Comparison of ENCODE assay signal across 22 mouse cellular contexts in genomic region chr1:38390235-38390885, GRCm38 (mm10).
DNase-seq lines count a peak whose midpoint lies in the region; ATAC-seq and TF ChIP-seq lines count a peak whose summit lies in the region.
"Had no signal": no experiment of that assay in that cellular context is flagged by ENCODE, and none has a peak within 500 bp of the region (broad histone marks: within the 10 kb centered on the region; RNA-seq: fewer than 3 reads in every experiment).

No protein-coding gene starts in this region.

- H3K4me2 ChIP-seq in liver, embryonic 11.5 days: no peak overlapping the region
- H3K4me2 ChIP-seq in hindbrain, embryonic 14.5 days (replicated peaks): no peak overlapping the region
- no peak overlapping the region for H3K4me2 ChIP-seq in midbrain, embryonic 16.5 days (ENCODE audit: low read length)
- H3K4me2 ChIP-seq: limb, embryonic 12.5 days; liver, embryonic 13.5 days; neural tube, embryonic 12.5 days had no signal

- H3K4me3 ChIP-seq in liver, adult 2 months (ENCODE audit: insufficient read depth, low read depth, low read length): no peak overlapping the region
- no peak overlapping the region for H3K4me3 ChIP-seq in liver, embryonic 11.5 days (ENCODE audit: low read depth, low read length)
- no peak overlapping the region for H3K4me3 ChIP-seq in hindbrain, embryonic 14.5 days (replicated peaks; ENCODE audit: low read length)
- no peak overlapping the region for H3K4me3 ChIP-seq in midbrain, embryonic 16.5 days (ENCODE audit: low read depth, low read length)
- H3K4me3 ChIP-seq: heart, embryonic 10.5 days; limb, embryonic 12.5 days; liver, embryonic 13.5 days; neural tube, embryonic 12.5 days had no signal

- no peaks in the 10 kb centered on the region for H3K79me2 ChIP-seq in liver, adult 2 months (ENCODE audit: control insufficient read depth, insufficient read depth, low read length)

- peak; percentile 8 for DNase-seq in liver, adult 2 months (ENCODE audit: extremely low read depth, low read depth, low spot score)
- no peak for DNase-seq in liver, embryonic 11.5 days (ENCODE audit: low spot score)
- peak; percentile 55 for DNase-seq in retina, postnatal 1 day
- no peak for DNase-seq in retina, embryonic 14.5 days (ENCODE audit: low spot score)
- DNase-seq in hindbrain, embryonic 14.5 days (ENCODE audit: low spot score): no peak
- no peak for DNase-seq in lung, postnatal 36 days
- DNase-seq: adrenal gland, adult 8-10 months; cerebellum, adult 18-20 months; kidney, adult 9 months; layer of hippocampus, postnatal 36 days; liver, embryonic 13.5 days; lung, adult 2 months; lung, postnatal 14 days; right cerebral cortex, postnatal 14 days; thymus, postnatal 14 days had no signal

- H3K4me1 ChIP-seq in liver, adult 2 months (ENCODE audit: control insufficient read depth, insufficient read depth, low read length): no peaks in the 10 kb centered on the region
- H3K4me1 ChIP-seq in liver, embryonic 11.5 days (replicated peaks; ENCODE audit: control insufficient read depth, insufficient read depth, low read length): no peaks in the 10 kb centered on the region
- peaks cover 44% of the 10 kb centered on the region for H3K4me1 ChIP-seq in hindbrain, embryonic 14.5 days (replicated peaks; ENCODE audit: control insufficient read depth, insufficient read depth, low read length)
- peaks cover 25% of the 10 kb centered on the region for H3K4me1 ChIP-seq in midbrain, embryonic 16.5 days (ENCODE audit: control insufficient read depth, insufficient read depth, low read length)
- H3K4me1 ChIP-seq: liver, embryonic 13.5 days had no signal

- no peaks in the 10 kb centered on the region for H3K36me3 ChIP-seq in liver, adult 2 months (ENCODE audit: control insufficient read depth, insufficient read depth, low read length)
- no peaks in the 10 kb centered on the region for H3K36me3 ChIP-seq in liver, embryonic 11.5 days (ENCODE audit: control insufficient read depth, insufficient read depth, low read length)
- H3K36me3 ChIP-seq in hindbrain, embryonic 14.5 days (replicated peaks; ENCODE audit: control insufficient read depth, insufficient read depth): no peaks in the 10 kb centered on the region
- H3K36me3 ChIP-seq in midbrain, embryonic 16.5 days (ENCODE audit: control insufficient read depth, insufficient read depth, low read length): no peaks in the 10 kb centered on the region
- H3K36me3 ChIP-seq: heart, embryonic 10.5 days; limb, embryonic 12.5 days; liver, embryonic 13.5 days; neural tube, embryonic 12.5 days had no signal

- no peak for ATAC-seq in liver, embryonic 11.5 days (replicated peaks; ENCODE audit: low FRiP score)
- no peak for ATAC-seq in hindbrain, embryonic 14.5 days (ENCODE audit: low FRiP score)
- no peak for ATAC-seq in midbrain, embryonic 16.5 days
- no peak for ATAC-seq in frontal cortex, adult (ENCODE audit: low TSS enrichment)
- ATAC-seq: activated CD4-positive, CD25-positive, alpha-beta regulatory T cell, adult 4 months; intestine, embryonic 16.5 days had no signal

- WGBS in liver, adult 2 months: 90% methylated on average over 17 of the region's 17 CpGs
- WGBS in liver, embryonic 11.5 days: 83% methylated on average over 17 of the region's 17 CpGs
- WGBS in hindbrain, embryonic 14.5 days: 45% methylated on average over 17 of the region's 17 CpGs
- WGBS in midbrain, embryonic 16.5 days: 36% methylated on average over 17 of the region's 17 CpGs

- no peak for TF ChIP-seq POLR2A in liver, adult 2 months (IDR thresholded peaks at IDR 0.05; ENCODE audit: extremely low read depth, insufficient read depth, low read length)

- no peaks in the 10 kb centered on the region for H3K27me3 ChIP-seq in liver, adult 2 months (ENCODE audit: control insufficient read depth, insufficient read depth, low read length)
- H3K27me3 ChIP-seq in liver, embryonic 11.5 days (replicated peaks; ENCODE audit: control insufficient read depth, insufficient read depth, low read length): no peaks in the 10 kb centered on the region
- H3K27me3 ChIP-seq in hindbrain, embryonic 14.5 days (ENCODE audit: control insufficient read depth, insufficient read depth, low read length): no peaks in the 10 kb centered on the region
- no peaks in the 10 kb centered on the region for H3K27me3 ChIP-seq in midbrain, embryonic 16.5 days (ENCODE audit: control insufficient read depth, insufficient read depth, low read depth, low read length)
- H3K27me3 ChIP-seq: limb, embryonic 12.5 days; liver, embryonic 13.5 days; neural tube, embryonic 12.5 days had no signal

- TF ChIP-seq CTCF in liver, adult 2 months (IDR thresholded peaks at IDR 0.05; ENCODE audit: low read depth, low read length): no peak

- H3K27ac ChIP-seq in liver, adult 2 months (replicated peaks; ENCODE audit: insufficient read depth, low read depth, low read length): no peak overlapping the region
- H3K27ac ChIP-seq in liver, embryonic 11.5 days (ENCODE audit: low read depth, low read length): no peak overlapping the region
- peak overlapping the region; percentile 52 for H3K27ac ChIP-seq in hindbrain, embryonic 14.5 days
- no peak overlapping the region for H3K27ac ChIP-seq in midbrain, embryonic 16.5 days (ENCODE audit: low read length)
- H3K27ac ChIP-seq: heart, embryonic 10.5 days; limb, embryonic 12.5 days; liver, embryonic 13.5 days; neural tube, embryonic 12.5 days had no signal

- no peaks in the 10 kb centered on the region for H3K9me3 ChIP-seq in liver, embryonic 11.5 days (ENCODE audit: control insufficient read depth, low read length)
- H3K9me3 ChIP-seq in hindbrain, embryonic 14.5 days (ENCODE audit: control insufficient read depth, low read length): no peaks in the 10 kb centered on the region
- no peaks in the 10 kb centered on the region for H3K9me3 ChIP-seq in midbrain, embryonic 16.5 days (replicated peaks; ENCODE audit: control insufficient read depth, low read length, poor library complexity, severe bottlenecking)
- H3K9me3 ChIP-seq: heart, embryonic 10.5 days; limb, embryonic 12.5 days; liver, embryonic 13.5 days; neural tube, embryonic 12.5 days had no signal

- H3K9ac ChIP-seq in liver, adult 2 months (ENCODE audit: low read depth, low read length): no peak overlapping the region
- H3K9ac ChIP-seq in liver, embryonic 11.5 days (ENCODE audit: low read depth, low read length): no peak overlapping the region
- no peak overlapping the region for H3K9ac ChIP-seq in hindbrain, embryonic 14.5 days
- peak overlapping the region; percentile 15; the same call in 1 of the 2 replicates for H3K9ac ChIP-seq in midbrain, embryonic 16.5 days (ENCODE audit: low read depth, low read length)
- H3K9ac ChIP-seq: limb, embryonic 12.5 days; liver, embryonic 13.5 days; neural tube, embryonic 12.5 days had no signal

Comparison
In these comparisons a context has a peak if more than half of its experiments do, and no peak if none do; other contexts are left out.
1. DNase-seq: peak in liver, adult 2 months (single experiment) and retina, postnatal 1 day (single experiment); none in liver, embryonic 11.5 days (single experiment), retina, embryonic 14.5 days (single experiment), hindbrain, embryonic 14.5 days (single experiment) and lung, postnatal 36 days (single experiment).